Mouse (Mus musculus) c-Kit-positive CD71-positive TER-119-negative erythroid progenitor cells, embryonic 14.5 days (primary cell): Measurements from ENCODE around the gene Bdnf.

Experiments
- DNase-seq: peaks from one replicate; pipeline ENCODE4 v3.0.0-alpha.2; 2013; ENCODE audit warnings: low read depth

The Bdnf gene

GRCm38 (mm10) chr2:109706524-109706923 is 32.0 kb downstream of the Bdnf start:
- DNase-seq, result no peak

- DNase-seq, result no peak
These were observed 34.8 kb downstream of the Bdnf start for GRCm38 (mm10) chr2:109709346-109709745.

GRCm38 (mm10) chr2:109711049-109711448 is 36.5 kb downstream of the Bdnf start:
- DNase-seq, result no peak

GRCm38 (mm10) chr2:109725261-109725660 is 50.8 kb downstream of the Bdnf start:
- DNase-seq, result no peak

GRCm38 (mm10) chr2:109725831-109726230 is 51.3 kb downstream of the Bdnf start:
- no peak for DNase-seq

- no peak for DNase-seq
These were observed 54.7 kb downstream of the Bdnf start for GRCm38 (mm10) chr2:109729221-109729620.

- DNase-seq, result no peak
These were observed 58.9 kb downstream of the Bdnf start for GRCm38 (mm10) chr2:109733201-109734039.

GRCm38 (mm10) chr2:109734228-109734627 is 59.7 kb downstream of the Bdnf start:
- DNase-seq, result no peak

GRCm38 (mm10) chr2:109734666-109735065 is 60.2 kb downstream of the Bdnf start:
- no peak for DNase-seq

GRCm38 (mm10) chr2:109735347-109735746 is 60.8 kb downstream of the Bdnf start:
- DNase-seq, result no peak

GRCm38 (mm10) chr2:109736306-109736705 is 61.8 kb downstream of the Bdnf start:
- DNase-seq, result no peak

- DNase-seq, result no peak
These were observed 63.8 kb downstream of the Bdnf start for GRCm38 (mm10) chr2:109738331-109738730.

GRCm38 (mm10) chr2:109743208-109743960 is 68.9 kb downstream of the Bdnf start:
- no peak for DNase-seq

GRCm38 (mm10) chr2:109746223-109746622 is 71.7 kb downstream of the Bdnf start:
- no peak for DNase-seq

GRCm38 (mm10) chr2:109748412-109748811 is 73.9 kb downstream of the Bdnf start:
- no peak for DNase-seq

- DNase-seq, result no peak
These were observed 74.3 kb downstream of the Bdnf start for GRCm38 (mm10) chr2:109748815-109749214.

- no peak for DNase-seq
These were observed 75.5 kb downstream of the Bdnf start for GRCm38 (mm10) chr2:109749964-109750363.

GRCm38 (mm10) chr2:109750484-109750883 is 76.0 kb downstream of the Bdnf start:
- DNase-seq, result no peak

- DNase-seq, result no peak
These were observed 81.8 kb downstream of the Bdnf start for GRCm38 (mm10) chr2:109756305-109756704.

GRCm38 (mm10) chr2:109766772-109767171 is 92.3 kb downstream of the Bdnf start:
- DNase-seq, result no peak

GRCm38 (mm10) chr2:109768814-109769213 is 94.3 kb downstream of the Bdnf start:
- no peak for DNase-seq

GRCm38 (mm10) chr2:109776374-109776773 is 101.9 kb downstream of the Bdnf start:
- no peak for DNase-seq
